Mouse (Mus musculus) testis, adult 2 months (tissue): ENCODE results near the gene Comt. TPM values are rescaled to one million over a fixed set of nuclear protein-coding genes. Genes with fewer than 3 reads are reported as not detected.

ENCODE experiments used
- H3K27ac ChIP-seq: fragments of 200-500 bp; 2 replicates; pipeline ENCODE4 v1.5.1; 2012; ENCODE audit warnings: low read depth, low read length; ENCODE audit not compliant: control insufficient read depth, insufficient read depth
- H3K27me3 ChIP-seq: fragments of 200-500 bp; 2 replicates; pipeline ENCODE4 v1.6.1; 2012; ENCODE audit warnings: mild to moderate bottlenecking, low read length, moderate library complexity; ENCODE audit not compliant: control insufficient read depth, insufficient read depth
- H3K36me3 ChIP-seq: fragments of 200-500 bp; 2 replicates; pipeline ENCODE4 v1.6.1; 2012; ENCODE audit warnings: mild to moderate bottlenecking, low read length; ENCODE audit not compliant: control insufficient read depth, insufficient read depth
- H3K4me1 ChIP-seq: fragments of 200-500 bp; 2 replicates; pipeline ENCODE4 v1.6.1; 2012; ENCODE audit warnings: low read length; ENCODE audit not compliant: control insufficient read depth, insufficient read depth
- H3K4me3 ChIP-seq: fragments of 200-500 bp; 2 replicates; pipeline ENCODE4 v1.5.1; 2012; ENCODE audit warnings: low read depth, mild to moderate bottlenecking, low read length, moderate library complexity, mixed read lengths; ENCODE audit not compliant: control insufficient read depth
- CTCF ChIP-seq: fragments of 200-500 bp; IDR thresholded peaks from 2 replicates; pipeline ENCODE4 v1.5.1; 2012; ENCODE audit warnings: low read depth, mild to moderate bottlenecking, inconsistent platforms, low read length, moderate library complexity; ENCODE audit not compliant: control insufficient read depth, insufficient read depth, insufficient replicate concordance
- POLR2A ChIP-seq: fragments of 200-500 bp; IDR thresholded peaks from 2 replicates; pipeline ENCODE4 v1.6.1; 2012; ENCODE audit warnings: low read depth, mild to moderate bottlenecking, inconsistent platforms, low read length, moderate library complexity; ENCODE audit not compliant: control insufficient read depth
- polyA plus RNA-seq: library from polyadenylated mRNA; depleted of rRNA; stranded (reverse); fragments of >200 nt; gene quantifications from 2 replicates; pipeline ENCODE4 v1.2.3, GENCODE M21; 2012

Gene Comt
- polyA plus RNA-seq, 1 experiment = 12.2 TPM

DNA sequence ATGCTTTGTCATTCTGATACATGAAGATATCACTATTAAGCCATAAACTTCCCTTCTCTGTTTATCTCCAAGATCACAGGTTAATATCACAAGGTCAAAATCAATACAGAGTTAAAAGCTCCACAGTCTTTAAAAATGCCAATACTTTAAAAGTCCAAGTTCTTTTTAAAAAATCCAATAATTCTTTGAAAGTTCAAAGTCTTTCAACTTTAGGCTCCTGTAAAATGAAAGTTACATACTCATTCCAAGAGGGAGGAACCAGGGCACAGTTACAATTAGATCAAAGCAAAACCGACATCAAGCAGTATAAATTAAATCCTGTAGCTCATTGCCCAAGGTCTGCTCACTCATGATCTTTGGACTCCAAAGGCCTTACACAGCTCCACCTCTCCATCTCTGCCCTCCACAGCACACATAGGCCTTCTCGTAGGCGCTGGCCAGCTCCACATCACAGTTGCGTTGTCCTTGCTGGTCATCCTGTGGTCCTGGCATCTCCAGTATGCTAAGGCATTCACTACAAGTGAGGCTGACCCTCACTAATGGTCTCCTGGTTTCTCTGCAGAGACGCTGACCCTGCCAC is 6.8 kb upstream of the Comt start:
- no peaks in the 10 kb centered on the region for H3K36me3 ChIP-seq
- H3K4me1 ChIP-seq = peaks cover 2% of the 10 kb centered on the region; the same call in 1 of the 2 replicates
- H3K27ac ChIP-seq = no peak overlapping the region
- H3K4me3 ChIP-seq = no peak overlapping the region
- no peaks in the 10 kb centered on the region for H3K27me3 ChIP-seq
- no peak for TF ChIP-seq CTCF

DNA sequence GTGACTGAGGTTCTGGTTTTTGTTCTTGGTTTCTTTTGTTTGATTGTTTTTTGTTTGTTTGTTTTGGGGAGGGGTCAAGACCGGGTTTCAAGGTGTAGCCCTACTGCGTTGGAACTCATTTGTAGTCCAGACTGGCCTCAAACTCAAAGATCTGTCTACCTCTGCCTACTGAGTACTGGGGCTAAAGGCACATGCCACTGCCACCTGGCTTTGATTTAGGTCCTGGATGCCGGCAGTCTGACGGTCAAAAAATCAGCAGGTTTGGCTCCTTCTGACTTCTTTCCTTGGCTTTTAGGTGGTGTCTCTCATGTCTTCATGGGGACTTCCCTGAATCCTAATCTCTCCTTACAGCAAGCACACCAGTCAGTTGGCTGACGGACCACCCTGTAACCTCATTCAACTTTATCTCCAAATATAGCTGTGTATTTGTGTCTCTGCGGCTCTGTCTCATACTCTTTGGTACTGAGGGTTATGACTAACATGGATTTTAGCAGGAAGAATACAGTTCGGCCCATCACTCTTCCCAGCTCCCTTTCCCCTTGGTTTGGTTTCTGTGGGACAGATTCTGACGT is 4.1 kb upstream of the Comt start:
- Histone ChIP-seq H3K36me3 (no peaks in the 10 kb centered on the region), H3K27me3 (no peaks in the 10 kb centered on the region)

GRCm38 (mm10) chr16:18429641-18430040 is 3.0 kb upstream of the Comt start:
- peaks cover 13% of the 10 kb centered on the region for H3K4me1 ChIP-seq
- no peaks in the 10 kb centered on the region for H3K27me3 ChIP-seq
- H3K27ac ChIP-seq = no peak overlapping the region
- TF ChIP-seq POLR2A (no peak), CTCF (no peak)
- no peaks in the 10 kb centered on the region for H3K36me3 ChIP-seq
- H3K4me3 ChIP-seq = no peak overlapping the region

More for the DNA sequence above, 4.1 kb upstream of the Comt start:
- no peak overlapping the region for H3K4me3 ChIP-seq
- H3K4me1 ChIP-seq = peaks cover 8% of the 10 kb centered on the region
- no peak overlapping the region for H3K27ac ChIP-seq
- TF ChIP-seq POLR2A (no peak), CTCF (no peak)

GRCm38 (mm10) chr16:18428516-18429042 is 1.9 kb upstream of the Comt start:
- TF ChIP-seq CTCF = no peak
- no peak for TF ChIP-seq POLR2A
- Histone ChIP-seq H3K4me3 (no peak overlapping the region), H3K4me1 (peaks cover 13% of the 10 kb centered on the region), H3K27ac (no peak overlapping the region), H3K36me3 (no peaks in the 10 kb centered on the region), H3K27me3 (no peaks in the 10 kb centered on the region)

- Histone ChIP-seq H3K36me3 (no peaks in the 10 kb centered on the region), H3K4me3 (no peak overlapping the region), H3K4me1 (peaks cover 13% of the 10 kb centered on the region), H3K27me3 (no peaks in the 10 kb centered on the region), H3K27ac (no peak overlapping the region)
- TF ChIP-seq CTCF (no peak), POLR2A (no peak)
Observed at GRCm38 (mm10) chr16:18428011-18428515, 1.4 kb upstream of the Comt start.

GRCm38 (mm10) chr16:18426215-18426791 is 349 bp downstream of the Comt start, which contains the start of gene Txnrd2:
Gene Txnrd2 (plus strand): TSS chr16:18426384.
- Histone ChIP-seq H3K27ac (peak within 1 kb of the TSS; percentile 79), H3K27me3 (no peaks in the 10 kb centered on the region), H3K4me3 (peak within 1 kb of the TSS; percentile 92), H3K36me3 (no peaks in the 10 kb centered on the region), H3K4me1 (peaks cover 13% of the 10 kb centered on the region)
- TF ChIP-seq POLR2A (peak; percentile 70), CTCF (0 out of 2 replicates have a peak, but pooled peaks have one; percentile 19)

DNA sequence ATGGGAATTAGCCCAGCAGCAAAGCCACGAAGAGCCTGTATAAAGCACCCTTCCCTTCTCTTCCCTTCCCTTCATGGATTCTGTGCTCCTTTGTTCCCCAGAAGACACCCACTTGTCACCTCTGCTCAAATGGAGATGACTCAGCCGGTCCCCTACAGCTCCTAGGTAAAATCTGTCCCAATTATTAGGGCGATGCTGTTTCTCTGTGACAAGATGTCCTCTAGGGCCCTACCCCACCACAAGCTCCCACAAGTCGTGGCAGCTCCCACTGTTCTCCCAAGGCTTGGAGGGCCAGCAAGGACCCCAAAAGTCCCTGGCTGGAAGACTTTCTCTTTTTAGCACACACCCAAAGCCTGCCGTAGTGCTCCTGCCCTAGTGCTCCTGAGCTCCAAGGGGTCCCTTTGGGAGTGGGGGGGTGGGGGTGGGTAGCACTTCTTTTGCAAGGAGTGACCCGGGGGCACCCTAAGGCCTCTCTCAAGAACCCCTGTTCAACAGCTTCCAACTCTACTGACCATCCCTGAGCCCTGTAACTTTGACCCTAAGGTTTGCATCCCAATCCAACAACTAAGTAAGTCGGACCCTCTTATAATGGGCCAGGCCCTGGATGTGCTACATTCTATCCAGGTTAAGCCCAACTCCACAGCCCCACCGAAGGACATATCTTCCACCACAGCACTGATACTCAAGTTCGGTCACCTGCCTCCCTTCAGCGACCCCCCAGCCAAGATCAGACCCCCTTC is 1.0 kb downstream of the Comt start:
- TF ChIP-seq POLR2A = no peak
- H3K4me1 ChIP-seq = peaks cover 13% of the 10 kb centered on the region
- H3K36me3 ChIP-seq = no peaks in the 10 kb centered on the region
- H3K27ac ChIP-seq = peak overlapping the region; percentile 79
- peak overlapping the region; percentile 92 for H3K4me3 ChIP-seq
- H3K27me3 ChIP-seq = no peaks in the 10 kb centered on the region
